Comparison of ENCODE assay signal across 31 mouse cellular contexts in genomic region chr4:59334236-59334635, GRCm38 (mm10).
DNase-seq lines count a peak whose midpoint lies in the region; ATAC-seq lines count a peak whose summit lies in the region.
"Had no signal": no experiment of that assay in that cellular context is flagged by ENCODE, and none has a peak within 500 bp of the region (broad histone marks: within the 10 kb centered on the region; RNA-seq: fewer than 3 reads in every experiment).

No protein-coding gene starts in this region.

- no peak overlapping the region for H3K4me3 ChIP-seq in midbrain, embryonic 11.5 days (ENCODE audit: low read depth, low read length)
- H3K4me3 ChIP-seq: embryonic facial prominence, embryonic 13.5 days; erythroblast, embryonic 14.5 days; forebrain, embryonic 12.5 days; gastrocnemius, adult 2 months; heart, embryonic 12.5 days; kidney, embryonic 15.5 days; limb, embryonic 10.5 days; liver, embryonic 15.5 days; lung, embryonic 15.5 days; neural tube, embryonic 15.5 days had no signal

- H3K9me3 ChIP-seq in midbrain, embryonic 11.5 days (ENCODE audit: control insufficient read depth, low read length): no peaks in the 10 kb centered on the region
- H3K9me3 ChIP-seq: embryonic facial prominence, embryonic 13.5 days; forebrain, embryonic 12.5 days; heart, embryonic 12.5 days; kidney, embryonic 15.5 days; limb, embryonic 10.5 days; liver, embryonic 15.5 days; lung, embryonic 15.5 days; neural tube, embryonic 15.5 days had no signal

- peak; percentile 30 for DNase-seq in lung, postnatal 25 days (ENCODE audit: low spot score)
- no peak for DNase-seq in lung, postnatal 10 days
- DNase-seq in urinary bladder, postnatal 4 days (ENCODE audit: low spot score in 2 of 2): peak; percentile 2 to 23
- no peak for DNase-seq in urinary bladder, postnatal 14 days (ENCODE audit: low spot score)
- peak; percentile 85 for DNase-seq in naive thymus-derived CD4-positive, alpha-beta T cell, adult 2 months (ENCODE audit: low read depth)
- peak; percentile 18 for DNase-seq in thymus, postnatal 4 days
- no peak for DNase-seq in midbrain, embryonic 11.5 days (ENCODE audit: low spot score, missing footprints)
- no peak for DNase-seq in frontal cortex, adult 2 months (ENCODE audit: extremely low spot score in 1 of 2, low spot score in 1 of 2)
- DNase-seq: adrenal gland, postnatal 10 days; cerebellum, adult 2 months; cerebellum, postnatal 25 days; embryo, embryonic 11 days; gastrocnemius, adult 2 months; heart, adult 18-20 months; heart, postnatal 14 days; kidney, adult 11 months; kidney, postnatal 36 days; liver; right cerebral cortex, postnatal 14 days had no signal

- peaks cover 2% of the 10 kb centered on the region; the same call in 1 of the 2 replicates for H3K4me1 ChIP-seq in midbrain, embryonic 11.5 days (ENCODE audit: control insufficient read depth, insufficient read depth, low read length)

- 95% methylated on average over 4 of the region's 4 CpGs for WGBS in midbrain, embryonic 11.5 days

- no peak overlapping the region for H3K4me2 ChIP-seq in midbrain, embryonic 11.5 days
- H3K4me2 ChIP-seq: embryonic facial prominence, embryonic 13.5 days; forebrain, embryonic 12.5 days; heart, embryonic 12.5 days; kidney, embryonic 15.5 days; liver, embryonic 15.5 days; lung, embryonic 15.5 days; neural tube, embryonic 15.5 days had no signal

- H3K27ac ChIP-seq in midbrain, embryonic 11.5 days (ENCODE audit: low read depth, low read length): no peak overlapping the region
- H3K27ac ChIP-seq: embryonic facial prominence, embryonic 13.5 days; forebrain, embryonic 12.5 days; gastrocnemius, adult 2 months; hindbrain, postnatal 0 days; kidney, embryonic 15.5 days; limb, embryonic 10.5 days; liver, embryonic 15.5 days; lung, embryonic 15.5 days; macrophage; neural tube, embryonic 15.5 days had no signal

- no peak overlapping the region for H3K9ac ChIP-seq in midbrain, embryonic 11.5 days (ENCODE audit: low read length)
- H3K9ac ChIP-seq: embryonic facial prominence, embryonic 13.5 days; forebrain, embryonic 12.5 days; heart, embryonic 12.5 days; kidney, embryonic 15.5 days; liver, embryonic 15.5 days; lung, embryonic 15.5 days; neural tube, embryonic 15.5 days had no signal

- H3K36me3 ChIP-seq in midbrain, embryonic 11.5 days (ENCODE audit: control insufficient read depth, insufficient read depth, low read length): no peaks in the 10 kb centered on the region
- H3K36me3 ChIP-seq: embryonic facial prominence, embryonic 13.5 days; forebrain, embryonic 12.5 days; kidney, embryonic 15.5 days; limb, embryonic 10.5 days; lung, embryonic 15.5 days; neural tube, embryonic 15.5 days had no signal

- no peak for ATAC-seq in midbrain, embryonic 11.5 days (ENCODE audit: low FRiP score)
- ATAC-seq: hindbrain, postnatal 0 days; midbrain, embryonic 16.5 days had no signal

- no peaks in the 10 kb centered on the region for H3K27me3 ChIP-seq in midbrain, embryonic 11.5 days (ENCODE audit: control insufficient read depth, insufficient read depth, low read length)
- H3K27me3 ChIP-seq: embryonic facial prominence, embryonic 13.5 days; forebrain, embryonic 12.5 days; heart, embryonic 12.5 days; kidney, embryonic 15.5 days; liver, embryonic 15.5 days; lung, embryonic 15.5 days; neural tube, embryonic 15.5 days had no signal

Comparison
In these comparisons a context has a peak if more than half of its experiments do, and no peak if none do; other contexts are left out.
1. DNase-seq: peak in lung, postnatal 25 days (single experiment), urinary bladder, postnatal 4 days (2 of 2), naive thymus-derived CD4-positive, alpha-beta T cell, adult 2 months (single experiment) and thymus, postnatal 4 days (single experiment); none in lung, postnatal 10 days (single experiment), urinary bladder, postnatal 14 days (single experiment), midbrain, embryonic 11.5 days (single experiment) and frontal cortex, adult 2 months (0 of 2).